Mouse (Mus musculus) megakaryocyte-erythroid progenitor cell, adult 5-6 weeks (primary cell): ENCODE measurements at regions not wholly inside any gene's neighbourhood (a gene's known extent, or its start where the extent isn't known, plus 50 kb on each side); places are given as distances from the start of the nearest gene placed in this dataset.

ENCODE experiments used
- ATAC-seq: replicated peaks from 2 replicates; pipeline ENCODE4 v1.8.0; 2016; ENCODE audit warnings: mild to moderate bottlenecking, inconsistent platforms; ENCODE audit not compliant: severe bottlenecking, poor library complexity, low FRiP score, low TSS enrichment

DNA sequence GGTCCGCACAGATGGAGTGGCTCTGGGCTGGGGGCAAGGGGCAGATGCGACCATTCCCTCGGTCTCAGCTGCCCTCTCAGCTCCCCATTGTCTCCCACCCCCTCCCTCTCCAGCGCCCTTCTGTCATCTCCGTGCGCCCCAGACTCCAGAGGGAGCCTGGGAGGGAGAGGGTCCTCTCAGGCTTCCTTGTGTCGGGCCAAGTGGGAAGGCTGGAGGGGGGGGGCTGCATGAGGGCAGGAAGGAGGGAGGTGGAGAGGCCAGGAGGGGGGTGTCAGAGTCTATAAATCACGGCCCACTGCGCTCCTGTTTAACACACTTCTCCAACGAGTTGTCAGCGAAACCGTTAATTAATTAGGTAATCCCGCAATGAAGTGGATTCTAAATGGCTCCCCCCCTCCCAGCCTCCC is 127.2 kb upstream of the Lhx5 start:
- no peak for ATAC-seq

DNA sequence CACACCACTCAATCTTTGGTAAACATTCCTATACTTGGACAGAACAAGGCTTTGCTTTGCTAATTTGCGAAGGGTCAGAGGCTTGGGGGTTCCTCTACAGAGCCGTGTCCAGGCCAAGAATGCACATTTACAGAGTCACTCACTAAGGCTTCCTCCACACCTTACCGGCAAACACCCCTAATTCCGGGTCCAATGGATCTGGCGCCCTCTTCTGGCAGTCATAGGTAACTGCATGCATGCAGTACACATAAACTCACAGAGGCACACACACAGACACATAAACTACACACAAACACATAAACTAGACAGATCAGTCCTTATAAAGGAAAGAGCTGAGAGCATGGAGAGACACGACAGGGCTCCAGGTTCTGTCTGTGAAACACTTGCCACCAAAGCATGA is 119.2 kb upstream of the Lhx5 start:
- no peak for ATAC-seq

- no peak for ATAC-seq
Observed at GRCm38 (mm10) chr5:120313984-120314383, 117.5 kb upstream of the Lhx5 start.

DNA sequence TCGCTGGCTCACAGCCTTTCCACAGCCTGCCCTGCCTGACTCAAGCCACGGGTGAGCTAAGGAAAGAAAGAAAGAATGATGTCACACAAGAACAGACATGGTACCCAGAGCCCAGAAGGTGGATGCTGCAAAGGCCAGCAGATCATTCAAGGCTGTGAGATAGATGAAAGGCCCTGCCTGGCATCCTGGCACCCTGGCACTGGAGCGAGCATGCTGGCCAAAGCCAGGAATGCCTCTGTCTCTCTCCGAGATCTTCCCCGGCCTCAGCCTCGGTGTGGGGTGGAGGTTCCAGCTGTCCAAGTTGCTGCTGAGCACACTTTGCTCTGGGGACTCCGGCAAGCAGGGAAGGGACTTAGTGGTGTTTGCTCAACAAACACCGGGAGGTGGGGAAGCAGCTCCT is 116.4 kb upstream of the Lhx5 start:
- ATAC-seq = no peak

GRCm38 (mm10) chr5:120318951-120319350 is 112.5 kb upstream of the Lhx5 start:
- ATAC-seq = no peak

- no peak for ATAC-seq
Observed at GRCm38 (mm10) chr5:120322031-120322731, 109.3 kb upstream of the Lhx5 start.

GRCm38 (mm10) chr5:120322732-120323316 is 108.7 kb upstream of the Lhx5 start:
- no peak for ATAC-seq

GRCm38 (mm10) chr5:120324111-120324510 is 107.4 kb upstream of the Lhx5 start:
- ATAC-seq = no peak

- ATAC-seq = no peak
Observed at GRCm38 (mm10) chr5:120325386-120325910, 106.1 kb upstream of the Lhx5 start.

GRCm38 (mm10) chr5:120332030-120332429 is 99.5 kb upstream of the Lhx5 start:
- no peak for ATAC-seq

GRCm38 (mm10) chr5:120339162-120339561 is 92.3 kb upstream of the Lhx5 start:
- ATAC-seq = no peak

- ATAC-seq = no peak
Observed at GRCm38 (mm10) chr5:120340696-120341231, 90.7 kb upstream of the Lhx5 start.

DNA sequence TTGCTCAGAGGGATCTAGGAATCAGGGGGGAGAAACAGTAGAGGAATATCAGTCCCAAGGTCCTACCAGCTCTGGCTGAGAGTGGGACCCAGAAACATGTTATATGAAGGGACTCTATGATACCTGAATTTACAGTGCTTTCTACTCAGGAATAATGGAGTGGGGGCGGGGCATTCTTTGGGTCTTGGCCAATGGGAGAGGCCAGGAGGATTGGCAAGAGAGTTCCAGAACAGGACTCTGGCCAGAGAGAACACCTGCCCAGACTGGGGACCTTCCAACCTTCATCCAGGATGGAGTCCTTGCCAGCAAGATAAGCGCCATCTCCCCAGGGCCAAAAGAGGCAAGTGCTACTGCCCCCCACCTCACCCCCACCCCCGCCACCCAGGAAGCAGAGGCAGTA is 81.0 kb upstream of the Lhx5 start:
- no peak for ATAC-seq

GRCm38 (mm10) chr5:120351827-120352226 is 79.7 kb upstream of the Lhx5 start:
- ATAC-seq = no peak

DNA sequence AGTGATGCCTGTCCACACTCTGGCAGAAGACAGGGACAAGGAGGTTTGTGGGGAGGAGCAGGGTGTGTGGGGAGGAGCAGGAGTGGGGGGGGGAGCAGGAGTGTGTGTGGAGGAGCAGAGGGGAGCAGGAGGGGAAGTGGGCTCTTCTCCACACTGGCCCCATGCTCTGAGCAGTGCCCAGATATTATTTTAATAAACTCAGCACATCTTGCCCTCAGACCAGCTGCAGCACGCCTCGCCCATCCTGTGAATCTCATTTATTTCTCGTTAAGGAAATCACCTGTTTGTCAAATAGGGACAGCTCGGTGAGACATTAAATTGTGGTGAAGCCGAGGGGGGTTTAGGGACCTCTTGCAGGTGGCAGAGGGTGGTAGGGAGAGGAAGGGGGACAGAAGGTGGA is 77.8 kb upstream of the Lhx5 start:
- no peak for ATAC-seq

DNA sequence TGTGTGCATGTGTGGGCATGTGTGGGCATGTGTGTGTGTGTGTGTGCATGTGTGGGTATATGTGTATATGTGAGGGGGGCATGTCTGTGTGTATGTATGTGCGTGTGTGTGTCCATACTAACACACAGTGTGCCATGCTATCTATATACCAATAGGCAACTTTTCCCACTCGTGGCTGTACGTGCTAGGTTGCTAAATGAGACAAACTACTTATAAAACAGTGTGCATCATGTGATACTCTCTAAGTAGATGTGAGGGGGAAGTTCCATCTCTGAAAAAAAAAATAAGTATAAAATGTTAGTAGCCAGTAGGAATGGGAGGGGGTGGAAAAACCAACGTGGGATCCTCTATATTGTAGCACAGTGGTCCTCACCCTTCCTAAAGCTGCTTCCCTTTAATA is 74.5 kb upstream of the Lhx5 start:
- no peak for ATAC-seq

DNA sequence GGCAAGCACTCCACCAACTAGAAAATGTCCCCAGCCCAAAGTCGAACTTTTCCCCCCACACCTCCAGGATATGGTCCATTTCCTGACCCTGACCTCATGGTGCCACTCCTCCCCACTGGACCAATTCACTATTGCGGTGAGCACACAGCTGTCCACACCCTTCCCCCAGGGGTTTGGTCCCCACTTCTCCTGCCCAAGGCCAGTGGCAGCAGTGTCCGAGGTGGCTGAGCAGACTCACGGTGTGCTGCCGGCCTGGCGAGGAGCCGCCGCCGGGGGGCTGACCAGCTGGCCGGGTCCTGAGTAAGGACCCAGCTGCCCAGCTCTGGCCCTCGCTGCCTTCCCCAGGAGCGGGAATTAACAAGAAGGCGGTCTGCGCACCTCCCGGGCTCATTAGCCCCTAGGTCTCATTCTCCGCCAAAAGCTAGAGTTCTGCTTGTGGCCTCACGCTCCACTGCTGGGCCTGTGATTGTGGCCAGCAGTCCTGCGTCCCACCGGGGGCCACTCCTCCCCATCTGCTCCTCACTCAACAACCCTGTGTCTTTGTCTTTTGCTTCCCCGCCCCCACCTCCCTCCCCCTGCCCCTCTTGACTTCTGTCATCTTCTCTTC is 73.3 kb upstream of the Lhx5 start:
- no peak for ATAC-seq

GRCm38 (mm10) chr5:120365950-120366467 is 65.5 kb upstream of the Lhx5 start:
- no peak for ATAC-seq

GRCm38 (mm10) chr5:120368797-120369196 is 62.7 kb upstream of the Lhx5 start:
- ATAC-seq = no peak

- no peak for ATAC-seq
Observed at GRCm38 (mm10) chr5:120371176-120371819, 60.2 kb upstream of the Lhx5 start.
